Mouse (Mus musculus): ENCODE measurements around the gene Adh4. TPM values are rescaled to one million over a fixed set of nuclear protein-coding genes. Genes with fewer than 3 reads are reported as not detected.

Gene Adh4
- not detected in 2 replicates for polyA plus RNA-seq (2021; fragmentation: Nextera tagmentation)
- long read RNA-seq, experiment 1 = 0 reads
- long read RNA-seq, experiment 2 = 0 reads

GRCm38 (mm10) chr3:138415121-138415690 lies at the start of gene Adh4:
Adh4 (plus strand) TSS chr3:138415466.

GRCm38 (mm10) chr3:138442612-138443464 lies 27.6 kb downstream of the Adh4 start, which contains the start of gene Adh5:
Adh5 (plus strand) TSS chr3:138443093.

Other genes with a start within 250 kb of the Adh4 start
- gene 4930579F01Rik, start 221.6 kb upstream of the Adh4 start, polyA plus RNA-seq (2021; fragmentation: Nextera tagmentation) = not detected in 2 replicates
- gene Adh7, start 197.7 kb upstream of the Adh4 start, polyA plus RNA-seq (2021; fragmentation: Nextera tagmentation) = 0.04 TPM in 1 of 2 replicates, not detected in the other
- 0.30 and 0.70 TPM in 2 replicates for gene Adh1, start 154.5 kb upstream of the Adh4 start, polyA plus RNA-seq (2021; fragmentation: Nextera tagmentation)
- not detected in 2 replicates for gene Adh6a, start 102.2 kb upstream of the Adh4 start, polyA plus RNA-seq (2021; fragmentation: Nextera tagmentation)
- not detected in 2 replicates for gene Adh6b, start 73.7 kb upstream of the Adh4 start, polyA plus RNA-seq (2021; fragmentation: Nextera tagmentation)
- 103 and 110 TPM in 2 replicates for gene Adh5, start 27.6 kb downstream of the Adh4 start, polyA plus RNA-seq (2021; fragmentation: Nextera tagmentation)
- 21.8 and 23.3 TPM in 2 replicates for gene Metap1, start 74.0 kb downstream of the Adh4 start, polyA plus RNA-seq (2021; fragmentation: Nextera tagmentation)
- 124 and 129 TPM in 2 replicates for gene Eif4e, start 110.7 kb downstream of the Adh4 start, polyA plus RNA-seq (2021; fragmentation: Nextera tagmentation)